Mouse (Mus musculus) layer of hippocampus, adult 11-12 months (tissue): ENCODE results near the gene Ankrd13b.
A peak's percentile ranks its signal among the peaks of the same experiment; 100 is the strongest.

Source experiments
- DNase-seq: peaks from one replicate; pipeline ENCODE4 v3.0.0; 2022; ENCODE audit warnings: low spot score

The Ankrd13b gene

DNA sequence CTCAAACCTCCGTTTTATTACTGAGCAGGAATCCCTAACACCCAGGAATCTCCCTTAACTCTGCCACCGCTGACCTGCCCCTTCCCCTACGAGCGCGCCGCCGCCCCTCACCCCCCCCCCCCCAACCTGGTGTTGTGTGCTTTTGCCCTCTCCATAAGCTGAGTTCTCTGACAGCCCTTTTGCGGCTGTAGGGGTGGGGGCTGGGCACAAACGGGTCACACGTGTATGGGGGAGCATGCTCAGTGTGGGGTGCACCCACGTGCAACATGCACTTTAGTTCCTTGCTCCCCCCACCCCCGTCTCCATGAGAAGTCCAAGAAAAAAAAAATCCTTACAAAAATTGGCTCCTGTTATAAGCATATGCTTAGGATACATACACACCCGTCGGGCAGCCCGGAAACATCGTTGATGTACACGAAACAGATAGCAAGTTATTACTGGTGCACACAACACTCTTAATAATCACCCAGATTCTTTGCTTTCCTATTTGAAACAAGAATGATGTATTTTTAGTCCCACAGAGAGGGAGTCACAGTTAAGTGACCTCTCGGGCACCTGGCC is 2.9 kb upstream of the Ankrd13b start:
- DNase-seq: no peak

DNA sequence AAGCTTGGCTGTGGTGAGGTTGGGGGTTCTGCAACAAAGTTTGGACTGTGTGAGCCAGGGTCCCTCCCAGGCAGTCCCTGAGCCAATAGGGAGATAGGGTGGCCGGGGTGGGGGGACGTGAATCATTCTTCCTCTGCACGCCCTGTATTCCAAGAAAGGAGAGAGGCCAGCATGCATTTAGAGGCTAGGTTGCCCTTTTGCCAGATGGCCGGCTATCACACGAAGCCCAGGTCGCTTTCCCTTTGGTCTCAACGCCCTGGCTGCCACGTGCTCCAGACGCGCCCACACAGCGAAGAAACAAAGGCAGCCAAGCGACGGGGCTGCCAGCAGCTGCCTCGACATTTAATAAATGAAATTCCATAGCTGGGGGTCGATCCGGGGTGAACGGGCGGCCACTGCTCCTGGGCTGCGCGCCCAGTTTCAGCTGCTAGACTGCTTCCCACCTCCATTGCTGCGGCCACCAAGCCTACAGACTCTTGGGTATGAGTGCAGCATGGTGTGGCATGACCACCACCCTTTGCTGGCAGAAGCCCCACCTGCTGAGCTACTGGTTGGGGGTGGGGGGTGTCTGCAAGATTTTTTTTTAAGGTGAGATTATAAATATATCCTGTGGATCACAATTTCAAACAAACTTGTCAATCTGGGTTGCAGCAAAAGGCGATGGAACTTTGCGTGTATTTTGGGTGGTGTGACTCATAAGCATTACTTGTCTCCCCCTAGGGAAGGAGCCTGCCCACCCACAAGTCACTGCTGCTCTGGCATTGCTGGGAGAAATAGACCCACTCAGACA is 2.2 kb upstream of the Ankrd13b start:
- DNase-seq: no peak

DNA sequence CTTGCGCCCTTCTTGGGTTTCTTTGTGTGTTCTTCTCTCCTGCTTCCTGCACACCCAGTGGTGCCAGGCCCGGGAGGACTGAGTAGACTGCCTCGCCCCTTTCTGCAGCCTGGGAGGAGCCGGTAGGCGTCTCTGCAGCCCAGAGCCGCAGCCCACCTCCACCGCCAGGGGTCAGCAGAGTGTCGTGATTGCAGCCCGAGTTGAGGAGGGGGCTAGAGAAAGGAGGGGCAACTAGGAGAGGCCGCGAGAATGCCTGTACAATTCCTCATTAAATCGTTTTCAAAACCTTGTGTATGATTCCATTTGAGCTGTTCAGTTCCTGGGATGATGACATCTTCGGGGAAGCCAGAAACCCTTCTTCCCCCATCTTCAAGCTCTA is 1.6 kb upstream of the Ankrd13b start:
- DNase-seq: peak; percentile 93

GRCm38 (mm10) chr11:77490451-77490850 is 973 bp upstream of the Ankrd13b start:
- DNase-seq: no peak

DNA sequence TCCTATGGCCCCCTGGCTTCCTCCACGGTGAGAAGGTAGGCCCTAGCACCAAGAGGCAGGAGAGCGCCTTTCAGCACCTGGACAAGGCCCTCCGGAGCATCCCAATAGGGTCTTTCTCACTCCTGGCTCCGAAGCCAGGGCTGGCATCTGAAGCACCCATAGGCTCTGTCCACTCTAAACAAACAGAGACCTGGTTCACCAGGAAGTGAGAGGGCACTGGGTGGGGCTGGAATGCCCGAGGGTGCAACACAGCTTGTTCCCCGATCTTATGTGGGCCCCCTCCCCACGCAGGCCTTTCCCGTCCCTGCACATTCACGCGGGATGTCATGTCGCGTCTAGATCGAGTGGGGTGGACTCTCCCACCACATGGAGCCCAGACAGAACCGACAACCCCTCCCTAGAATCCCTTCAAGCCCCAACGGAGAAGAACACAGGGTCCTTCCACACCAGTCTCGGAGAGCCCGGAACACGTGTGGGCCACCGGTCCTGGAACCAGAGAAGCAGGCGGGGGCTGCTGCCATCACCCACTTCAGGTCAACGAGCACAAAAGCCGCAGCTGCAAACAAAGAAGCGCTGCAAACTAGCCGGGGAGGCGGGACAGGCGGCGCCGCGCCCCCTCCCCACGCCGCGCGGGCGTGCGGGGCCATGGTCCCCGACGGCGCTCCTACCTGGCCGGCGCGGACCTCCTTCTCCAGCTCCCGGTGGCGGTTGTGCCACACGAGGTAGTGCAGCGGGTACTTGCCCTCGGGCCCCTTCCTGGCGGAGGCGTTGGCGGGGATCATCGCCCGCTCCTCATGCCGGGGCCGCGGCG is 502 bp downstream of the Ankrd13b start:
- no peak for DNase-seq

DNA sequence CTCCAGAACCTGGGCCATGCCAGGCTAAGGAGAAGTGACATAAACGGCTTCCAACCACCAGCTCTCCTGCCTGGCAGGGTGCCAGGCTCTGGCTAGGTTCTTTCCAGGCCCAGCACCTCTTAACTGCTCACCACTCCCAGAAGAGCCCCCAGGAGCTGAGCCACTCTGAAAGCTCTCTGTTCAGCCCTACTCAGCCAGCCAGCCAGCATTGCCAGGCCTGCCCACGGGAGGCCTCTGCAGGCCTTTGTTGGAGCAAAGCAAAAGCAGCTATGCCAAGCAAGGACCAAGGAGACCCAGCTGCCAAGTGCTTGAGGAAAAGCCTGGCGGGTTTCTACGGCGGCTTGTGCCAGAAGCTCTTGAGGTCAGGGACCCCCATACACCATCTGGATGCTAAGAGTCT is 2.7 kb downstream of the Ankrd13b start:
- DNase-seq: no peak

- no peak for DNase-seq
Measured at GRCm38 (mm10) chr11:77485229-77485628, 4.2 kb downstream of the Ankrd13b start.

DNA sequence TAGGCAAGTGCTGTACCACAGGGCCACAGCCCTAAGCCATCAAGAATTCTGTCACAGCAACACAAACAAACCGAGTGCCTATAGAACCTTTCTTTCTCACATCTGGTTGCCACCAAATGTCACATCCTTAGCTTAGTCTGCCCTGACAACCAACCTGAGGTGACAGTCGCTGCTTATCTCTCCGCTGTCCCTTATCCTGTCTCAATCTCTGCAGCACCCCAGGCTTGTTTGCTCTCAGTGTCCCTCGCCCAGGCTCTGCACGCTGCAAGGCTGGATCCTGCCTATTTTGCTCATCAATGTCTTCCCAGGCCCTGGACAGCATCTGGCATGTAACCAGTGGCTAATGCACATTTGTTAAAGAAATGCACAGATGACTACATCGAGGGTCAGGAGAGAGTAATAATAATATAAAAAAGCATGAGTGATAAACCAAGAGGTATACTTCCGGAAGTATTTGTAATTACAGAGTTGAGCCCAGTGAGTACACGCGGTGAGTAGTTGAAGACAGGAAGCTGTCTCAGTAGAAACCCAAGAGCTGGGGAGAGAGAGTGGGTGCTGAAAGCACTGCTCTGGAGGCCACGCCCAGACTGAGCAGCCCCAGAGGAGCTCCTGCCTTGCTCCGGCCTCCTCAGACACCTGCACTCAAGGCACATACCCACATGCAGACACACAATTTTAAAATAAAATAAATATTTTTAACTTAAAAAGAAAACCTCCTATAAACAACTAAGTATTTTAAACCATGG is 5.8 kb downstream of the Ankrd13b start:
- no peak for DNase-seq

GRCm38 (mm10) chr11:77483043-77483442 is 6.4 kb downstream of the Ankrd13b start:
- DNase-seq: no peak

DNA sequence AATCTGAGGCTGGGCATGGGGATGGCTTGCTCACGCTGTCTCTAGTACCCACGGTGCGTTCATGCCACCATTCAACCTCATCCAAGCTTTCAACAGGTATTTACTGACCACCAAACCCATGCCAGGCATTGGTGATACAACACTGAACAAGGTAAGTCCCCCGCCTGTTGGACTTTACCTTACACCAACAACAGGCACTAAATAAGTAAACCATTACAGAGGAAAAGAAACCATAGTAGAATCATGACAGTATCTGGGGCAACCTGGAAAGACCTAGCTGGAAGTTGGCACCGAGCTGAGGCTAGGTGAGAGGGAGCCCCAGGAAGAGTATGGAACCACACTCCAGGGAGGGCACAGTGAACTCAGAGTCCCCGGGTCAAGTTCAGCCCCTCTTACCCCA is 12.6 kb downstream of the Ankrd13b start:
- no peak for DNase-seq

GRCm38 (mm10) chr11:77476216-77476615 is 13.3 kb downstream of the Ankrd13b start:
- no peak for DNase-seq

GRCm38 (mm10) chr11:77472775-77473174 is 16.7 kb downstream of the Ankrd13b start:
- DNase-seq: no peak

- DNase-seq: no peak
Measured at GRCm38 (mm10) chr11:77471407-77471806, 18.1 kb downstream of the Ankrd13b start.

DNA sequence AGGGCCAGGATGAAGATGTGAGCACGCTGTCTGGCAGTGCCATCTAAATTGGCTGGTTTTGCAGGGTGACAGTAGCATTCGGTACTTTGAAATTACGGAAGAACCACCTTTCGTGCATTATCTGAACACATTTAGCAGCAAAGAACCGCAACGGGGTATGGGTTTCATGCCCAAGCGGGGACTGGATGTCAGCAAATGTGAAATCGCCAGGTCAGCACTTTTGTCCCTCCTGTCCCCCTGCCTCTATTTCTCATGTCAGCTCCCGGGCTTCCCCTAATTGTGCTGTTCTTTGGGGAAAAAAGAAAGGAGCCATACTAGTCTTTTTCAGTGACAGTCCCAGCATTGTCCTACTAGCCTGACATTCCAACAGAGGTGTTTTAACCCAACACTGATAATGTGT is 21.1 kb downstream of the Ankrd13b start:
- DNase-seq: no peak

DNA sequence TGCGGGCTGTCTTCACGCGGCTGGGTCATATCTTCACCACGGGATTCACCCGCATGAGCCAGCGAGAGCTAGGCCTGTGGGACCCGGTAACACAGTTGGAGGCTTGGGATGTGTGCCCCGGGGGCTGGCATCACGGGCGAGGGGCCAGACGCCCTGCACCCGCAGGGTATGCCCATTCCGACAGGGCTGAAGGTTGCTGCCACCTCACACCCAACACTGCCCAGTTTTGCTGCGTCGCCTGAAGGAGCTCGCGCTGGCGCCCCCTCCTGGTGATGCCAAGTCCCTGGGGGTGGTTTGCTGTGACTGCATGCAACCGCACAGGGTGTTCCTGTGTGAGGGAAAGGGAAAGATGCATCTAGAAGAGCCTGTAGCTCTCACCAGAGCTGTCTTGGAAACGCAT is 21.7 kb downstream of the Ankrd13b start:
- peak; percentile 81 for DNase-seq

- DNase-seq: peak; percentile 79
Measured at GRCm38 (mm10) chr11:77467157-77467556, 22.3 kb downstream of the Ankrd13b start.

- no peak for DNase-seq
Measured at GRCm38 (mm10) chr11:77466544-77466943, 22.9 kb downstream of the Ankrd13b start.

DNA sequence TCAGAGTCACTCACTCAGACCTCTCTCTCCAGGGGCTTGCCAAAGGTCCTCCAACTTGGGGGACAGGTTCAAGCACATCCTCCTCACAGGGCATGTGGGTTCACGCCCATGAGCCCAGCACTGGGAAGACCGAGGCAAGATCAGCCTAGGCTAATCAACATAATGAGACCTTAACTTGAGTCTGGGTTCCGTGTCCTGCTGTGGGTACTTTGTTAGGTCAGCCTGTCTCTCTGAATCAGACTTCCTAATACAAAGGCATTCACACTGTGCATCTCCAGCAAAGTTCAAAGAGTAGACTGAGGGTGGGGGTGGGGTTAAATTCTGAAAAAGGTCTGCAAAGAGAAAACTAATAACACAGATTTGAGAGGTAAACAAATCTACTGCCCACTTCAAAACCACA is 24.4 kb downstream of the Ankrd13b start:
- DNase-seq: no peak

GRCm38 (mm10) chr11:77464684-77465083 is 24.8 kb downstream of the Ankrd13b start:
- DNase-seq: no peak

DNA sequence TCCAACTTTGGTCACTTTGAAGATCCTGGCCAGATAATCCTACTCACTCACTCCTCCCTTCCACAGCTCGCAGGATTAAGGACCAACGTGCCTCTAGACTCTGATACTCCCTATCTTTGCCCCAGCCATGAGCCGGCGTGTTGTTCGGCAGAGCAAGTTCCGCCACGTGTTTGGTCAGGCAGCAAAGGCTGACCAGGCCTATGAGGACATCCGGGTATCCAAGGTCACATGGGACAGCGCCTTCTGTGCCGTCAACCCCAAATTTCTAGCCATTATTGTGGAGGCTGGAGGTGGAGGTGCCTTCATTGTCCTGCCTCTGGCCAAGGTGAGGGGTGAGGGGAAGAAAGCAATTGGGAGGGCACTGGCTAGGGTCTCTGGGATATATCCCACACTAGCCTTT is 25.7 kb downstream of the Ankrd13b start:
- DNase-seq: no peak

DNA sequence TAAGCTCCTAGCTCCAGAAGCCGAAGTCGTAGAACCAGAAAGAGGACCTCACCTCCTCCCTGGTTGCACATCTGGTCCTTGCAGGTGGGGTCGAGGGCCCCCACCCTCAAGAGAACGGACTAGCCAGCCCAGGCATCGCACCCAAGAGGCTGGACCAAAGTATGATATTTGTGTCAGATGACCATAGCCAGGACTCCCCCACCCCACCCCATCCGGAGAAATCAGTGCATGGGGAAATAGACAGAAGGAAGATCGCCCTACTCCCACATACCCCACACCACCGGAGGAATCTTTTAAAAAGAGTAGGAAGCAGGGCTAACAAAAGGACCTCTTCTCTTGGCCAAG is 26.4 kb downstream of the Ankrd13b start:
- no peak for DNase-seq

GRCm38 (mm10) chr11:77462283-77463100 is 27.0 kb downstream of the Ankrd13b start, which contains the start of gene Coro6:
Gene Coro6 (plus strand): TSS chr11:77462411.
- DNase-seq: no peak
